Mouse (Mus musculus): ENCODE results near the gene Dcn. TPM values are rescaled to one million over a fixed set of nuclear protein-coding genes. Genes with fewer than 3 reads are reported as not detected.
A peak's percentile ranks its signal among the peaks of the same experiment; 100 is the strongest.

Dcn gene
- polyA plus RNA-seq (2015; fragmentation: Nextera tagmentation; extraction: Ambion mirVana) = 765 and 776 TPM in 2 replicates

DNA sequence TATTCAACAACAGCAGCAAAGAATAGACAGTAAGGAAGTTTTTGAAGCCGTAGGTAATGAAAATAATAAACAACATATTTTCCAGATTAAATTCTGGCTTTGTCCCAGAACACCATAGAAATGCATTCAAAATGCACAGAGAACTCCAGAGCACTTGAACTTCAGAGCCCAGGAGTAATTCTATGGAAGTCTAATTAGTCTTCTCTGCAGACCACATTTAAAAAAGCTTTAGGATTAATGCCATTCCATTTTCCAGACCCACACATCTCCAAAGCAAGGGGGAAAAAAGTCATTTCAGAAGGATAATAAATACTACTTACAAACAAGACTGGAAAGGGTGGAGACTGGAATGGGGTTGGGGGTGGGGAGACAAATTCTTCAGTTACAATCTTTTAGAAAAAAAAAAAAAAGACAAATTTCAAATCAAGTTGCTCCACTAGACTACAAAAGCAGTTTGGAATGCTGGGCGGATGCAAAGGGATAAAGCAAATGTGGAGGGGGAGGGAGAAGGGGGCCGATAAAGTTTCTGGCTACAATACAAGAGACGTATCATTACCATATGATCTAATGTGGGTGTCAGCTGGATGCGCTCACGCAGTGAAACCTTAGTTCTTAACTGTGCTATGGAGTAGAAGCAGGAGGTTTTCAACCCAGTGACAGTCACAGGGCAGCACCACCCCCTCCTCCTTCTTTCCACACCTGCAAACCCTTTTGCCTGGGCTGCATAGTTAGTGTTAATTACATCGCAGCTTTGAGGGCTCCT, at the start of gene Dcn:
Dcn (plus strand) TSS at position 606 of the 763 bp plus-strand sequence.
- H3K27me3 ChIP-seq = no peaks in the 10 kb centered on the region
- peak within 1 kb of the TSS; percentile 40 for H3K4me3 ChIP-seq (replicated peaks)
- H3K9me3 ChIP-seq (replicated peaks) = no peaks in the 10 kb centered on the region
- peak within 1 kb of the TSS; percentile 23 for H3K9ac ChIP-seq
- H3K4me2 ChIP-seq (replicated peaks) = peak within 1 kb of the TSS; percentile 43
- H3K36me3 ChIP-seq = 0 out of 2 replicates have a peak, but pooled peaks cover 3% of the 10 kb centered on the region
- H3K27ac ChIP-seq (replicated peaks) = peak within 1 kb of the TSS; percentile 96
- 3% methylated on average over 7 of the region's 7 CpGs for WGBS
- H3K4me1 ChIP-seq = peaks cover 15% of the 10 kb centered on the region
- ATAC-seq (ENCODE audit: insufficient number of reproducible peaks, low FRiP score, low TSS enrichment, low read depth) = peak; percentile 90

DNA sequence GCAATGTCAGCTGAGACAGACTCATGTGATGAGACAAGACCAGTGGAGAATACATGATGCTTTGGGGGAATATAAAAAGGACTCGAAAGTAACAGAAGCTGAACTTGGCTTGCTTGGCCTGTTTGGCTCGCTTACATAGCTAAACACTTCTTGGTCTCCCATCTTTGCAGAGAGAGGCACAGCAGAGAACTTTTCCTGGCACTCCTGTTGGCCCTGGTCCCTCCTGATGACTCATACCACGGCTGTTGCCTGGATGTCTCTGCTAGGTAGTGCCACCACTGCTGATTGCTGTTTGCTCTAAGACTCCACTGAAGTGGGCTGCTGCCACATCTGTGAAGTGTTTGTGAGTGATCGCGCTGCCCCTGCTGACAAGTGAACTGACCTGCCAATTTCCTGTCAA, 42.7 kb upstream of the Dcn start:
- WGBS = 54% methylated on average over 5 of the region's 5 CpGs
- H3K9me3 ChIP-seq (replicated peaks) = no peaks in the 10 kb centered on the region
- H3K27me3 ChIP-seq = no peaks in the 10 kb centered on the region
- ATAC-seq (ENCODE audit: insufficient number of reproducible peaks, low FRiP score, low TSS enrichment, low read depth) = no peak
- no peak overlapping the region for H3K9ac ChIP-seq
- H3K27ac ChIP-seq (replicated peaks) = no peak overlapping the region
- H3K4me1 ChIP-seq = no peaks in the 10 kb centered on the region
- no peak overlapping the region for H3K4me3 ChIP-seq (replicated peaks)
- no peak overlapping the region for H3K4me2 ChIP-seq (replicated peaks)
- H3K36me3 ChIP-seq = no peaks in the 10 kb centered on the region

DNA sequence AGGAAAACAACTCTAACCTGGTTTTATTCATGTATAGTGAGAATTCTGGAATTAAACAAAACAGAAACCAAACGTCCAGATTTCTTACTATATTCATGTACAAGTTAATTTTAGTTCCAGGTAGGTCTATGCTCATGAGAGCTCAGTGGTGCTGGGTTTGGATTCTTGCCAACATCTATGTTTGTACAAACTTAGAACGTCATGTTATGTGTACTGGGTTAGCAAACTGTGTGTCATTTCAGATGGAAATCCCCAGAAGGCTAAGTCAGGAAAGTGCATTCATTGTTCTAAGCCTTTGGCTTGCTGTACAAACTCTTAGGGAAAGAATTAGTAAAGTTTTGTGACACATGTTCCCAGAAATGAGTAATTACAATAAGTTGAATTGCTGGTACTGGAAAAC, 37.1 kb upstream of the Dcn start:
- Histone ChIP-seq H3K27me3 (no peaks in the 10 kb centered on the region), H3K4me1 (no peaks in the 10 kb centered on the region), H3K36me3 (no peaks in the 10 kb centered on the region), H3K4me2 (replicated peaks) (no peak overlapping the region), H3K9ac (no peak overlapping the region), H3K27ac (replicated peaks) (no peak overlapping the region), H3K4me3 (replicated peaks) (no peak overlapping the region), H3K9me3 (replicated peaks) (no peaks in the 10 kb centered on the region)
- WGBS = 29% methylated on average over 2 of the region's 2 CpGs
- ATAC-seq (ENCODE audit: insufficient number of reproducible peaks, low FRiP score, low TSS enrichment, low read depth) = no peak

DNA sequence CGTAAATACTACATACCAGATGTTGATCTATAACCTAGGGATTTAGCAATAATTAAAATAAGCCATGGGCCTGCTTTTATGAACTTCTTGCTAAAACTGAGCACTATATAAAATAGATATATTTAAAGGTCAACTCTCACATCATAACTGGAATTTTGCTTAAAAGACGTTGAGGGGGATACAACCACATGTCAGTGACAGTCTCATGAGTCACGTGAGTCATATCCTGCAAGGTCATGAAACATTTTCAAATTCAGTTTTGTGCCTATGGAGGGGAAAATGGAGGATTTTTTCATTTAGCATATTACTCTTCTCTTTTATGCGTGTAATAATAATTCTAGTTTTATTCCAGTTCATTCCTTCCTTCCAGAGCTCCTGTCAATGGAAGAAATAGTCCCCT, 32.9 kb upstream of the Dcn start:
- no peak for ATAC-seq (ENCODE audit: insufficient number of reproducible peaks, low FRiP score, low TSS enrichment, low read depth)
- H3K4me1 ChIP-seq = no peaks in the 10 kb centered on the region
- H3K9ac ChIP-seq = no peak overlapping the region
- no peak overlapping the region for H3K4me3 ChIP-seq (replicated peaks)
- peak overlapping the region; percentile 65 for H3K27ac ChIP-seq (replicated peaks)
- no peak overlapping the region for H3K4me2 ChIP-seq (replicated peaks)
- no peaks in the 10 kb centered on the region for H3K27me3 ChIP-seq
- H3K36me3 ChIP-seq = no peaks in the 10 kb centered on the region
- 63% methylated on average over 4 of the region's 4 CpGs for WGBS
- no peaks in the 10 kb centered on the region for H3K9me3 ChIP-seq (replicated peaks)

DNA sequence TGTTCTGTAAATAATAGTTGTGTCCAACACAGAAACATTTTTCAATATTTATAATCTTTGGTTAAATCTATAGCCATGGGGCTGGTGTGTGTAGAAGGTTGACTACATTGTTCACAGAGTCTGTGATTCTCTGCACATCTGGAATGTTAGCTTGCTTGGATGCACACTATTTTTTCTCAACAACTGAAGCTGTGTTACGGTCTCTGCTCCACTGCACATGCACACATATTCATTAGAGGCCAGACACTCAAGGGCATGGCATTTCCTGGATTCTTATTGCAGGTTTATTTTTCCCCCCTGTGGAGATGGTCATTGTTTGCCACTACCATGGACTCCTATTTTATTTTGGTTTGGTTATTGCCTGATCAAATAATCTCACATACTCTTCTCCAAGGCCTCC, 26.5 kb upstream of the Dcn start:
- Histone ChIP-seq H3K36me3 (no peaks in the 10 kb centered on the region), H3K27ac (replicated peaks) (no peak overlapping the region), H3K4me2 (replicated peaks) (no peak overlapping the region), H3K27me3 (no peaks in the 10 kb centered on the region), H3K9me3 (replicated peaks) (no peaks in the 10 kb centered on the region), H3K9ac (no peak overlapping the region), H3K4me1 (no peaks in the 10 kb centered on the region), H3K4me3 (replicated peaks) (no peak overlapping the region)
- WGBS = 57% methylated on average over 1 of the region's 1 CpGs
- no peak for ATAC-seq (ENCODE audit: insufficient number of reproducible peaks, low FRiP score, low TSS enrichment, low read depth)

DNA sequence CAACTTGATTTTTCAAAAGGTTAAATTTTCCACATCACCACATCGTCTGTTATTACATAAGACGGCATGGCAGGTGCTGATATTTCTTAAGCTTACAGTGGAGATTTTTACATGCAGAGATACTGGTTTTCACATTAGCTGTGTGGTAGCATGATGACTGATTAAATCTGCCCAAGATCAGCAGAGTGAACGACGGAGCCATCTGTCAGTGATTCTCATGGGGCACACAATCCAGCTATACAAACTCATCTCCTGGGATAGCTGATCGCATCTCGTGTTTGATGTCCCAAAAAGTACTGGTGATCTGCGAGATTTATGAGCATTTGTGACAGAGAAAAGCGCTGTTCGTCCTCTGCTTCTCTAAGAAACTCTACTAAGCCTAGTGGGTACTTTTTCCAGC, 25.9 kb upstream of the Dcn start:
- Histone ChIP-seq H3K27me3 (no peaks in the 10 kb centered on the region), H3K27ac (replicated peaks) (no peak overlapping the region), H3K36me3 (no peaks in the 10 kb centered on the region), H3K4me2 (replicated peaks) (no peak overlapping the region), H3K9me3 (replicated peaks) (no peaks in the 10 kb centered on the region), H3K4me3 (replicated peaks) (no peak overlapping the region), H3K9ac (no peak overlapping the region), H3K4me1 (no peaks in the 10 kb centered on the region)
- WGBS = 71% methylated on average over 9 of the region's 9 CpGs
- no peak for ATAC-seq (ENCODE audit: insufficient number of reproducible peaks, low FRiP score, low TSS enrichment, low read depth)

DNA sequence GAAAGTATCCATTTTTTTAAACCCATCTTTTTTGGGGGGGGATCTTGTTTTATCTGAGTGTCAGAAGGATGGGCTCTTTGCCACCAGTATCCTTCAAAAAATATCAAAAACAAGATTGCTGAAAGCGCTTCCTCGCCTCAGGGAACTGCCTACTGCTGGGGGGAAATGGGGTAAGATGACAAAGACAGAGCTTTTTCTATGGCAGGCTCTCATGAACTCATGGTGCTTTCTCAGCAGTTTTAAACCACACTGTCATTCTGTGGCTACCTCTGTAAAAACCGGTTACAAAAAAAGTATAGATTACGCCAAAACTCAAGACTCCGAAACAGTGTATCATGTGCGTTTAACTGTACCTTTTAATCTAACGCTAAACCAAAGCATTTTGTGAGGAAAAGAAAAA, 22.4 kb upstream of the Dcn start:
- Histone ChIP-seq H3K9ac (no peak overlapping the region), H3K9me3 (replicated peaks) (no peaks in the 10 kb centered on the region), H3K27me3 (no peaks in the 10 kb centered on the region), H3K36me3 (no peaks in the 10 kb centered on the region), H3K27ac (replicated peaks) (no peak overlapping the region), H3K4me1 (no peaks in the 10 kb centered on the region), H3K4me3 (replicated peaks) (no peak overlapping the region), H3K4me2 (replicated peaks) (no peak overlapping the region)
- 70% methylated on average over 7 of the region's 7 CpGs for WGBS
- peak; percentile 63; the same call in 1 of the 2 replicates for ATAC-seq (ENCODE audit: insufficient number of reproducible peaks, low FRiP score, low TSS enrichment, low read depth)

DNA sequence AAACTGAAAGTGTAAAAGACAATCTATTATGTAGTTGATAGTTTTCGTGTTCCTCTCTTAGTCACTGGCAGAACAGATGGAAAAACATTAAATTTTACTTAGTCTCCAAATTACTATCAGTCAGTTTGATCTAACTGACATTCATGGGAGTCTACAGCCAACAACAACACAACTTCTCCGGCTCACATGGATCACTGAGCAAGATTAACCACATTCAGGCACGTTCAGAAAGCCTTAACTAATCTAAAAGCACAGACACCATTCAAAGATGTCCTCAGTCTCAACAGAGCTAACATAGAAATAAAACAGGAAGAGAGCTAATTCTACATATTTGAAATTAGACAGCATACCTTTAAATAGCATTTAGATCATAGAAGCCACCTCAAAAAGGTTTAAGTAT, 12.6 kb upstream of the Dcn start:
- Histone ChIP-seq H3K9ac (no peak overlapping the region), H3K4me1 (peaks cover 13% of the 10 kb centered on the region), H3K4me3 (replicated peaks) (no peak overlapping the region), H3K9me3 (replicated peaks) (no peaks in the 10 kb centered on the region), H3K27me3 (no peaks in the 10 kb centered on the region), H3K36me3 (no peaks in the 10 kb centered on the region), H3K27ac (replicated peaks) (no peak overlapping the region), H3K4me2 (replicated peaks) (no peak overlapping the region)
- no peak for ATAC-seq (ENCODE audit: insufficient number of reproducible peaks, low FRiP score, low TSS enrichment, low read depth)
- WGBS = 57% methylated on average over 3 of the region's 3 CpGs

DNA sequence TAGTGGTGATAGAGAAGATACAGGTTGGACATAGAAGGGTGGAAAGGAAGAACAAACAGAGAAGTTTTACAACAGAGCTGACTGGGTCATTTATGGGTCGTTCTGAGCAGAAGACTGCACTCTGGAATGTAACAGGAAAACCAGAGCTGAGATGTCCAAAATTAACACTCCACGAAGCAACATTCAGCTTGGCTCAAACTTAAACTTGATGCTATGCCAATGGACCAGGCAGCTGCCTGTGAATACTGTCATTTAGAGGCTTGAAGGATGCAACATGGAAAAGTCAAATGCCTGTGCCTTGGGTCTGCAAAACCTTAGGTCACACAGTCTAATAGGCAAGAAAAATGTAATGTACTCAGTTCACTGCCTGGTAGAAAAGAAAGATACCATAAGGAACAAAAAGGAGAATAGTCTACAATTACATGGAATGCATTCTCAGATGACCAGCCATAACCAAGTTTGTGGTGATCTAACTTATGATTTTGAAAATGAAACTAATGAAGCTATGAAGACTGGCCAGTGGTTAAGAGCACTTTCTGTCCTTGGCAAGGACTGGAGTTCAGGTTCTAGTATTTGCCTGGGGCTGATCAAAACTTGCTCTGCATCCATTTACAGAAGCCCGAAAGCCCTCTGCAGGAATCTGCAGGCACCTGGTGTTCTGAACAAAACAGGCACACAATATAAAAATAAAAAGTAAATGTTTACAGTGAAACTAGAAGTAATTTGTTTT, 9.8 kb upstream of the Dcn start:
- Histone ChIP-seq H3K4me1 (peaks cover 13% of the 10 kb centered on the region), H3K9ac (no peak overlapping the region), H3K9me3 (replicated peaks) (no peaks in the 10 kb centered on the region), H3K27ac (replicated peaks) (peak overlapping the region; percentile 78), H3K4me2 (replicated peaks) (no peak overlapping the region), H3K36me3 (no peaks in the 10 kb centered on the region), H3K27me3 (no peaks in the 10 kb centered on the region), H3K4me3 (replicated peaks) (no peak overlapping the region)
- ATAC-seq (ENCODE audit: insufficient number of reproducible peaks, low FRiP score, low TSS enrichment, low read depth) = no peak
- 27% methylated on average over 3 of the region's 3 CpGs for WGBS

DNA sequence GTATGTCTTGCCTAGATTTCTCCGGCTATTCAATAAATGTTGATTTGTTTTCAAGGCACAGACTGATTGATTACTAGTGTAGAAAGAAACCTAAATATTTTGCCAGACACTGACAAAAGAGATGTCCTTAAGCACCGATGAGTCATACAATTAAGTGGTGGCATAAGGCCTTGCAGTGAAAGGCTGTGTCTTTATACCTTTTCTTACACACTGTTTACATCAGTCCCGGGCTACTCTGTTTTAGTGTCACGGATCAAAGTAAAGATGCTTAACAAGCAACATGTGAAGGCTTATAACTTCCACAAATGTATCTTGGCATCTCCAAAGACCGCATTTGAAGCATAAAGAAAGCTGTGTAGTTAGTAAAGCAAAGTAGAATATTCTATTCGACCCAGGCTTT, 3.9 kb upstream of the Dcn start:
- H3K4me3 ChIP-seq (replicated peaks) = no peak overlapping the region
- peak overlapping the region; percentile 44 for H3K27ac ChIP-seq (replicated peaks)
- H3K36me3 ChIP-seq = no peaks in the 10 kb centered on the region
- H3K9ac ChIP-seq = no peak overlapping the region
- H3K9me3 ChIP-seq (replicated peaks) = no peaks in the 10 kb centered on the region
- ATAC-seq (ENCODE audit: insufficient number of reproducible peaks, low FRiP score, low TSS enrichment, low read depth) = no peak
- H3K27me3 ChIP-seq = no peaks in the 10 kb centered on the region
- no peak overlapping the region for H3K4me2 ChIP-seq (replicated peaks)
- WGBS = 48% methylated on average over 6 of the region's 6 CpGs
- H3K4me1 ChIP-seq = peaks cover 16% of the 10 kb centered on the region

DNA sequence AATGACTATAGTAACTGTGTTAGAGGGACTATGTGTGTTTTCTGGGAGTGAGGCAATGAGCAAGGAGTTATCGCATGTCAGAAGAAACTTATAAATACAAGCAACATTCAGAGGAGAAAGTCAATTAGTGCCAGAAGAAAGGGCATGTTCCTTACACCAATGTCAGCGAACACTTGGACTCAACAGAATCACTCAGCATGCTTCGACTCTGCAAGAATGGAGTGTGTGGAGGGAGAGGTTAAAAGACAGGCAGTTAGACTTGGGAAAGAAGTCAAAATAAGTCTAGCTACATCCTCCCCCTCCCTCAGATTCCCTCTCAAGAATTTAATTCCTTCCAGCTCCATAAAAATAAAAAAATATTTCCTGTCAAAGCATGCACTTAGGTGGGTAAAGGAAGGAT, 1.1 kb upstream of the Dcn start:
- H3K4me3 ChIP-seq (replicated peaks) = no peak overlapping the region
- peaks cover 15% of the 10 kb centered on the region for H3K4me1 ChIP-seq
- no peaks in the 10 kb centered on the region for H3K27me3 ChIP-seq
- 0 out of 2 replicates have a peak overlapping the region, but pooled peaks have one; percentile 10 for H3K4me2 ChIP-seq (replicated peaks)
- 33% methylated on average over 3 of the region's 3 CpGs for WGBS
- H3K9ac ChIP-seq = no peak overlapping the region
- ATAC-seq (ENCODE audit: insufficient number of reproducible peaks, low FRiP score, low TSS enrichment, low read depth) = no peak
- no peaks in the 10 kb centered on the region for H3K36me3 ChIP-seq
- H3K9me3 ChIP-seq (replicated peaks) = no peaks in the 10 kb centered on the region
- H3K27ac ChIP-seq (replicated peaks) = peak overlapping the region; percentile 93
